Mouse (Mus musculus): ENCODE results near the gene Ccz1. TPM values are rescaled to one million over a fixed set of nuclear protein-coding genes. Genes with fewer than 3 reads are reported as not detected.
A peak's percentile ranks its signal among the peaks of the same experiment; 100 is the strongest.

Ccz1 gene
- total and polyA plus RNA-seq, 2 experiments, result 7.3 to 42.0 TPM

- Histone ChIP-seq H3K4me3 (ENCODE audit: insufficient read depth, low read depth, low read length) (no peak overlapping the region), H3K79me2 (ENCODE audit: control insufficient read depth, insufficient read depth, low read length) (no peaks in the 10 kb centered on the region), H3K36me3 (ENCODE audit: control insufficient read depth, insufficient read depth, low read length) (no peaks in the 10 kb centered on the region), H3K27ac (replicated peaks; ENCODE audit: insufficient read depth, low read depth, low read length) (no peak overlapping the region), H3K9ac (ENCODE audit: low read depth, low read length) (no peak overlapping the region), H3K27me3 (ENCODE audit: control insufficient read depth, insufficient read depth, low read length) (no peaks in the 10 kb centered on the region), H3K4me1 (ENCODE audit: control insufficient read depth, insufficient read depth, low read length) (no peaks in the 10 kb centered on the region)
- no peak for DNase-seq (ENCODE audit: extremely low read depth, low read depth, low spot score)
- 70% methylated on average over 13 of the region's 13 CpGs for WGBS
- no peak for TF ChIP-seq POLR2A (IDR thresholded peaks at IDR 0.05; ENCODE audit: extremely low read depth, insufficient read depth, low read length)
Observed at GRCm38 (mm10) chr5:144047324-144047723, 32.6 kb upstream of the Ccz1 start.

- Histone ChIP-seq H3K9ac (ENCODE audit: low read depth, low read length) (no peak overlapping the region), H3K4me3 (ENCODE audit: insufficient read depth, low read depth, low read length) (no peak overlapping the region), H3K4me1 (ENCODE audit: control insufficient read depth, insufficient read depth, low read length) (no peaks in the 10 kb centered on the region), H3K27ac (replicated peaks; ENCODE audit: insufficient read depth, low read depth, low read length) (no peak overlapping the region), H3K36me3 (ENCODE audit: control insufficient read depth, insufficient read depth, low read length) (no peaks in the 10 kb centered on the region), H3K27me3 (ENCODE audit: control insufficient read depth, insufficient read depth, low read length) (no peaks in the 10 kb centered on the region), H3K79me2 (ENCODE audit: control insufficient read depth, insufficient read depth, low read length) (no peaks in the 10 kb centered on the region)
- WGBS, result 84% methylated on average over 11 of the region's 11 CpGs
- no peak for TF ChIP-seq POLR2A (IDR thresholded peaks at IDR 0.05; ENCODE audit: extremely low read depth, insufficient read depth, low read length)
- no peak for TF ChIP-seq CTCF (IDR thresholded peaks at IDR 0.05; ENCODE audit: low read depth, low read length)
- no peak for DNase-seq (ENCODE audit: extremely low read depth, low read depth, low spot score)
Observed at GRCm38 (mm10) chr5:144043166-144043565, 28.5 kb upstream of the Ccz1 start.

GRCm38 (mm10) chr5:144040720-144041364 lies 26.2 kb upstream of the Ccz1 start:
- WGBS, result 51% methylated on average over 11 of the region's 11 CpGs
- TF ChIP-seq POLR2A (IDR thresholded peaks at IDR 0.05; ENCODE audit: extremely low read depth, insufficient read depth, low read length) (no peak), CTCF (IDR thresholded peaks at IDR 0.05; ENCODE audit: low read depth, low read length) (peak; percentile 92)
- Histone ChIP-seq H3K79me2 (ENCODE audit: control insufficient read depth, insufficient read depth, low read length) (no peaks in the 10 kb centered on the region), H3K27ac (replicated peaks; ENCODE audit: insufficient read depth, low read depth, low read length) (no peak overlapping the region), H3K36me3 (ENCODE audit: control insufficient read depth, insufficient read depth, low read length) (no peaks in the 10 kb centered on the region), H3K9ac (ENCODE audit: low read depth, low read length) (no peak overlapping the region), H3K4me3 (ENCODE audit: insufficient read depth, low read depth, low read length) (no peak overlapping the region), H3K27me3 (ENCODE audit: control insufficient read depth, insufficient read depth, low read length) (no peaks in the 10 kb centered on the region), H3K4me1 (ENCODE audit: control insufficient read depth, insufficient read depth, low read length) (no peaks in the 10 kb centered on the region)
- DNase-seq (ENCODE audit: extremely low read depth, low read depth, low spot score), result peak; percentile 21

- H3K9ac ChIP-seq (ENCODE audit: low read depth, low read length), result no peak overlapping the region
- TF ChIP-seq POLR2A (IDR thresholded peaks at IDR 0.05; ENCODE audit: extremely low read depth, insufficient read depth, low read length) (no peak), CTCF (IDR thresholded peaks at IDR 0.05; ENCODE audit: low read depth, low read length) (no peak)
- DNase-seq (ENCODE audit: extremely low read depth, low read depth, low spot score), result no peak
- no peaks in the 10 kb centered on the region for H3K36me3 ChIP-seq (ENCODE audit: control insufficient read depth, insufficient read depth, low read length)
- no peaks in the 10 kb centered on the region for H3K4me1 ChIP-seq (ENCODE audit: control insufficient read depth, insufficient read depth, low read length)
- 85% methylated on average over 5 of the region's 5 CpGs for WGBS
- H3K27me3 ChIP-seq (ENCODE audit: control insufficient read depth, insufficient read depth, low read length), result no peaks in the 10 kb centered on the region
- H3K27ac ChIP-seq (replicated peaks; ENCODE audit: insufficient read depth, low read depth, low read length), result no peak overlapping the region
- no peak overlapping the region for H3K4me3 ChIP-seq (ENCODE audit: insufficient read depth, low read depth, low read length)
- no peaks in the 10 kb centered on the region for H3K79me2 ChIP-seq (ENCODE audit: control insufficient read depth, insufficient read depth, low read length)
Observed at GRCm38 (mm10) chr5:144039886-144040285, 25.2 kb upstream of the Ccz1 start.

- TF ChIP-seq CTCF (IDR thresholded peaks at IDR 0.05; ENCODE audit: low read depth, low read length) (no peak), POLR2A (IDR thresholded peaks at IDR 0.05; ENCODE audit: extremely low read depth, insufficient read depth, low read length) (no peak)
- H3K36me3 ChIP-seq (ENCODE audit: control insufficient read depth, insufficient read depth, low read length), result no peaks in the 10 kb centered on the region
- no peaks in the 10 kb centered on the region for H3K4me1 ChIP-seq (ENCODE audit: control insufficient read depth, insufficient read depth, low read length)
- DNase-seq (ENCODE audit: extremely low read depth, low read depth, low spot score), result no peak
- H3K9ac ChIP-seq (ENCODE audit: low read depth, low read length), result no peak overlapping the region
- H3K27me3 ChIP-seq (ENCODE audit: control insufficient read depth, insufficient read depth, low read length), result no peaks in the 10 kb centered on the region
- H3K27ac ChIP-seq (replicated peaks; ENCODE audit: insufficient read depth, low read depth, low read length), result no peak overlapping the region
- WGBS, result 80% methylated on average over 9 of the region's 9 CpGs
- H3K79me2 ChIP-seq (ENCODE audit: control insufficient read depth, insufficient read depth, low read length), result no peaks in the 10 kb centered on the region
- no peak overlapping the region for H3K4me3 ChIP-seq (ENCODE audit: insufficient read depth, low read depth, low read length)
Observed at GRCm38 (mm10) chr5:144039156-144039675, 24.5 kb upstream of the Ccz1 start.

- H3K79me2 ChIP-seq (ENCODE audit: control insufficient read depth, insufficient read depth, low read length), result no peaks in the 10 kb centered on the region
- H3K9ac ChIP-seq (ENCODE audit: low read depth, low read length), result no peak overlapping the region
- H3K27ac ChIP-seq (replicated peaks; ENCODE audit: insufficient read depth, low read depth, low read length), result no peak overlapping the region
- WGBS, result 66% methylated on average over 17 of the region's 17 CpGs
- H3K27me3 ChIP-seq (ENCODE audit: control insufficient read depth, insufficient read depth, low read length), result no peaks in the 10 kb centered on the region
- no peak overlapping the region for H3K4me3 ChIP-seq (ENCODE audit: insufficient read depth, low read depth, low read length)
- TF ChIP-seq CTCF (IDR thresholded peaks at IDR 0.05; ENCODE audit: low read depth, low read length) (no peak), POLR2A (IDR thresholded peaks at IDR 0.05; ENCODE audit: extremely low read depth, insufficient read depth, low read length) (no peak)
- DNase-seq (ENCODE audit: extremely low read depth, low read depth, low spot score), result no peak
- H3K4me1 ChIP-seq (ENCODE audit: control insufficient read depth, insufficient read depth, low read length), result no peaks in the 10 kb centered on the region
- no peaks in the 10 kb centered on the region for H3K36me3 ChIP-seq (ENCODE audit: control insufficient read depth, insufficient read depth, low read length)
Observed at GRCm38 (mm10) chr5:144036952-144037351, 22.3 kb upstream of the Ccz1 start.

All from liver, adult 2 months (tissue).